Comparison of ENCODE assay signal across 11 mouse cellular contexts in genomic region chr1:189341381-189341917, GRCm38 (mm10).
DNase-seq lines count a peak whose midpoint lies in the region; ATAC-seq and TF ChIP-seq lines count a peak whose summit lies in the region.
"Had no signal": no experiment of that assay in that cellular context is flagged by ENCODE, and none has a peak within 500 bp of the region (broad histone marks: within the 10 kb centered on the region; RNA-seq: fewer than 3 reads in every experiment).

No protein-coding gene starts in this region.

- peaks cover 36% of the 10 kb centered on the region; the same call in 1 of the 2 replicates for H3K27me3 ChIP-seq in embryonic facial prominence, embryonic 13.5 days
- H3K27me3 ChIP-seq in embryonic facial prominence, embryonic 10.5 days (replicated peaks; ENCODE audit: low read depth, poor library complexity, severe bottlenecking) = peaks cover 63% of the 10 kb centered on the region
- H3K27me3 ChIP-seq in lung, postnatal 0 days (replicated peaks; ENCODE audit: insufficient read depth, low read length) = 0 out of 2 replicates have a peak, but pooled peaks cover 8% of the 10 kb centered on the region
- H3K27me3 ChIP-seq in neural tube, embryonic 14.5 days (ENCODE audit: control insufficient read depth, insufficient read depth, low read length) = no peaks in the 10 kb centered on the region

- peak overlapping the region; percentile 13; the same call in 1 of the 2 replicates for H3K4me3 ChIP-seq in embryonic facial prominence, embryonic 13.5 days
- H3K4me3 ChIP-seq in embryonic facial prominence, embryonic 10.5 days = no peak overlapping the region
- H3K4me3 ChIP-seq in lung, postnatal 0 days (ENCODE audit: low read depth, low read length) = no peak overlapping the region
- H3K4me3 ChIP-seq in neural tube, embryonic 14.5 days (ENCODE audit: low read depth, low read length) = peak overlapping the region; percentile 0

- no peak for ATAC-seq in embryonic facial prominence, embryonic 13.5 days (ENCODE audit: insufficient number of reproducible peaks, insufficient read depth, low FRiP score, low TSS enrichment, low read depth)
- peak; percentile 68 for ATAC-seq in lung, postnatal 0 days
- no peak for ATAC-seq in neural tube, embryonic 14.5 days (ENCODE audit: low read depth)

- no peak for DNase-seq in embryonic facial prominence, embryonic 10.5 days (ENCODE audit: low spot score)
- DNase-seq in right cerebral cortex, postnatal 14 days = peak; percentile 16
- DNase-seq in right cerebral cortex, postnatal 4 days = no peak
- DNase-seq in lung, postnatal 0 days (ENCODE audit: low spot score) = peak; percentile 66
- no peak for DNase-seq in natural killer cell, adult 2 months (ENCODE audit: low spot score in 2 of 2)
- DNase-seq in ovary, postnatal 10 days (ENCODE audit: low spot score) = no peak
- DNase-seq: cerebellum, adult 8-10 months; heart, postnatal 4 days had no signal

- TF ChIP-seq CTCF in lung, postnatal 0 days (IDR thresholded peaks at IDR 0.05) = no peak

- TF ChIP-seq EP300 in lung, postnatal 0 days (IDR thresholded peaks at IDR 0.05) = peak; percentile 60

- WGBS in embryonic facial prominence, embryonic 13.5 days = 41% methylated on average over 4 of the region's 4 CpGs
- 42% methylated on average over 4 of the region's 4 CpGs for WGBS in embryonic facial prominence, embryonic 10.5 days
- 20% methylated on average over 4 of the region's 4 CpGs for WGBS in lung, postnatal 0 days
- 48% methylated on average over 4 of the region's 4 CpGs for WGBS in neural tube, embryonic 14.5 days

- H3K27ac ChIP-seq in embryonic facial prominence, embryonic 13.5 days = no peak overlapping the region
- H3K27ac ChIP-seq in embryonic facial prominence, embryonic 10.5 days (replicated peaks) = no peak overlapping the region
- no peak overlapping the region for H3K27ac ChIP-seq in lung, postnatal 0 days (ENCODE audit: low read length)
- H3K27ac ChIP-seq in neural tube, embryonic 14.5 days (ENCODE audit: low read depth, low read length) = no peak overlapping the region
- H3K27ac ChIP-seq: heart, embryonic 10.5 days had no signal

- H3K4me2 ChIP-seq in embryonic facial prominence, embryonic 13.5 days = peak overlapping the region; percentile 24; the same call in 1 of the 2 replicates
- no peak overlapping the region for H3K4me2 ChIP-seq in lung, postnatal 0 days (replicated peaks; ENCODE audit: low read depth, low read length)
- H3K4me2 ChIP-seq in neural tube, embryonic 14.5 days (ENCODE audit: low read depth, low read length) = peak overlapping the region; percentile 90

- H3K9me3 ChIP-seq in embryonic facial prominence, embryonic 13.5 days = no peaks in the 10 kb centered on the region
- no peaks in the 10 kb centered on the region for H3K9me3 ChIP-seq in embryonic facial prominence, embryonic 10.5 days
- H3K9me3 ChIP-seq in lung, postnatal 0 days (ENCODE audit: low read length) = no peaks in the 10 kb centered on the region
- no peaks in the 10 kb centered on the region for H3K9me3 ChIP-seq in neural tube, embryonic 14.5 days (ENCODE audit: control insufficient read depth, low read length)
- H3K9me3 ChIP-seq: heart, embryonic 10.5 days had no signal

- H3K4me1 ChIP-seq in embryonic facial prominence, embryonic 13.5 days = peaks cover 10% of the 10 kb centered on the region
- peaks cover 21% of the 10 kb centered on the region for H3K4me1 ChIP-seq in embryonic facial prominence, embryonic 10.5 days
- no peaks in the 10 kb centered on the region for H3K4me1 ChIP-seq in lung, postnatal 0 days (ENCODE audit: insufficient read depth, low read depth, low read length)
- H3K4me1 ChIP-seq in neural tube, embryonic 14.5 days (ENCODE audit: control insufficient read depth, insufficient read depth, low read length) = peaks cover 9% of the 10 kb centered on the region; the same call in 1 of the 2 replicates

- H3K9ac ChIP-seq in embryonic facial prominence, embryonic 13.5 days = no peak overlapping the region
- no peak overlapping the region for H3K9ac ChIP-seq in lung, postnatal 0 days (replicated peaks; ENCODE audit: low read depth)
- no peak overlapping the region for H3K9ac ChIP-seq in neural tube, embryonic 14.5 days (replicated peaks; ENCODE audit: low read depth, low read length)

- H3K36me3 ChIP-seq in embryonic facial prominence, embryonic 13.5 days = no peaks in the 10 kb centered on the region
- no peaks in the 10 kb centered on the region for H3K36me3 ChIP-seq in embryonic facial prominence, embryonic 10.5 days (replicated peaks)
- H3K36me3 ChIP-seq in lung, postnatal 0 days (ENCODE audit: insufficient read depth, low read length) = no peaks in the 10 kb centered on the region
- no peaks in the 10 kb centered on the region for H3K36me3 ChIP-seq in neural tube, embryonic 14.5 days (ENCODE audit: control insufficient read depth, insufficient read depth, low read length)
- H3K36me3 ChIP-seq: heart, embryonic 10.5 days had no signal

Comparison
In these comparisons a context has a peak if more than half of its experiments do, and no peak if none do; other contexts are left out.
1. H3K4me3 ChIP-seq: peak in embryonic facial prominence, embryonic 13.5 days (single experiment) and neural tube, embryonic 14.5 days (single experiment); none in embryonic facial prominence, embryonic 10.5 days (single experiment) and lung, postnatal 0 days (single experiment).
2. DNase-seq: peak in right cerebral cortex, postnatal 14 days (single experiment) and lung, postnatal 0 days (single experiment); none in embryonic facial prominence, embryonic 10.5 days (single experiment), right cerebral cortex, postnatal 4 days (single experiment), natural killer cell, adult 2 months (0 of 2) and ovary, postnatal 10 days (single experiment).